Mouse (Mus musculus): ENCODE results near the gene Brd7.

- TF ChIP-seq CTCF (conservative IDR thresholded peaks at IDR 0.05; ENCODE audit: low read length) (no peak), POU5F1 (IDR thresholded peaks at IDR 0.05; ENCODE audit: borderline replicate concordance, low read length) (no peak), NANOG (IDR thresholded peaks at IDR 0.05; ENCODE audit: borderline replicate concordance, low read length) (no peak)
These were observed 31.3 kb upstream of the Brd7 start for GRCm38 (mm10) chr8:88393298-88393697.
